Mouse (Mus musculus) thymus, adult 18-20 months (tissue): ENCODE measurements around the gene Mrps30.
"Not testable (repeated sequence)": the region's sequence is repeated elsewhere in the genome, so short reads cannot be mapped to it uniquely, and the experiment has no call there.

Experiments
- DNase-seq, 2 experiments: peaks; one replicate each; pipeline ENCODE4 v3.0.0; 2022; ENCODE audit warnings: mixed read lengths in 2 of 2

Mrps30 gene

GRCm38 (mm10) chr13:118386511-118387447 is at the start of gene Mrps30, which contains the start of gene B430218F22Rik:
Gene Mrps30 (minus strand): TSS chr13:118387252.
Gene B430218F22Rik (plus strand): TSS chr13:118386630.
- DNase-seq: peak; percentile 82 to 91

- no peak for DNase-seq
Observed at GRCm38 (mm10) chr13:118420847-118421246, 33.8 kb upstream of the Mrps30 start.

GRCm38 (mm10) chr13:118420408-118420807 is 33.4 kb upstream of the Mrps30 start:
- DNase-seq: no peak

GRCm38 (mm10) chr13:118418163-118418562 is 31.1 kb upstream of the Mrps30 start:
- DNase-seq: no peak

DNA sequence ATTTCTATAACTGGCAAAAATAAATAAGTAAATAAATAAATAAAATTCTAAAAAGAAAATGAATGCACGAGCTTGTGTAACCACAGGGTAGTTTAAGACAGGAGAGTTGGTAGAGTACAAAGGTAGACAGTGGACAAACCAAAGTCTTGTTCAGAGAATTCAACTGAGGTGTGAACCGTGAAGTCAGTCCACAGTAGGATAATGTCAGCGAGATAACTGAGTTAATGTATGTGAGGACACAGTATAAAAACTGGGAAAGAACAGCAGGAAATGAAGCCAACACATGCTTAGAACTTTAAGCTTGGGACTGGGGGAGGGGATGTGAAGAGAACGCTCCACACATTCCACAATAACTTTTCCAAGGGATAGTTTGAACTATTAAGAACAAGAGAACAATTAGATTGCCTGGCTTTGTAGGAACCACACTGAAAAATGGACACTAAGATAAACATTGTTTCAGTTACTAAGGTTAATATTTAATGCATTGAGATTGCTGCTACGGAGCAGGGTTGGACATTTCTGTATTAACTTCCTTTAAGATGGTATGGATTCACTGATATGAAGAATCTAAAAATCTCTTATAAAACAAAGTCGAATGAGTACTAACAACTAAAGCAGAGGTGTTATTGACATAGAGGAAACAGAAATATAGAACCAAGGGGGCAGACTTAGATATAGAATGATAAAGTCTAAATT is 24.4 kb upstream of the Mrps30 start:
- no peak for DNase-seq

DNA sequence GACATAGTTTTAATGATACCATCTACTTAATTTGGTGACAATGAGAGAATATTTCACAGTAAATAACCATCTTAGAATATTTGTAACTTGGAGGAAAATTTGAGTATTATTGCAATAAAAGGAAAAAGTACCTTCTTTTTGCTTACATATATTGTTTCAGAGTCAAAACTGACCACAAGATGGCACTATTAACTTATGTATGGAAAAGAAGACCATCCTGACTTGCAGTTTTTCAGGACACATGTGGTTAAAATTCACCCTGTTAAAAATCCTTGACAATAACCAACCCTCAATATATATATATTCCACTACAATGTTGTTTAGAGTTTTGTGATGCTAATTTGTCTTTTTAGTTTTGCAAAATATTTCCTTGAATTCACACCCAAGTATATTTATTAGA is 16.5 kb upstream of the Mrps30 start:
- no peak for DNase-seq

- DNase-seq: no peak
Observed at GRCm38 (mm10) chr13:118400340-118400739, 13.3 kb upstream of the Mrps30 start.

GRCm38 (mm10) chr13:118395803-118396202 is 8.8 kb upstream of the Mrps30 start:
- no peak for DNase-seq

DNA sequence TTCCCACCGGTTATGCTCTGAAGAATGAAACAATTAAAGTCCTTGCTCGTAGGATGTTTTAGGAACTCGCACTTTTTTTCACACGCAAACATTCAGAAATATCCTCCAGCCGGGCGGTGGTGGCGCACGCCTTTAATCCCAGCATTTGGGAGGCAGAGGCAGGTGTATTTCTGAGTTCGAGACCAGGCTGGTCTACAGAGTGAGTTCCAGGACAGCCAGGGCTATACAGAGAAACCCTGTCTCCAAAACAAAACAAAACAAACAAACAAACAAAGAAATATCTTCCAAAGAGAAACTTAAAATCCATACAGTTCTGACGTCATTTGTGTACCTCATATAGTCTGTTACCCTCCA is 373 bp upstream of the Mrps30 start:
- not testable (repeated sequence) for DNase-seq

DNA sequence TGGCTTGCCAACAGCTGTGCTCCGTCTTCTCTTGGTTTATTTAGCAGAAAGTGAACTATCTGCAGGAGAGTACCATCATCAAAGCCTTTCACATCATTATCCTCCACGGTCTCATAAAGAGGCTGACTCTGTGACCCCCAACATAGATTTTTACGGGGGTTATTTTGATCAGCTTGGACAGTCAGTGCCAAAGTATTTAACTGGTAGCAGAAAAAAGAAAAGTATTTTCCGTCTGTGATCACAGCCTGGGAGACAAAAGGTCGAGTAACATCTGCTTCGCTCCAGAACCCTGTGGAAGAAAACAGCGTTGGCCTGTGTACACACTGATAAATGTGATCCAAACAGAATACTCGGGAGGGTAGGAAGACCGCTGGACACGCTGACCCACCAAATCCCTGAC is 6.7 kb downstream of the Mrps30 start:
- no peak for DNase-seq

- DNase-seq: peak in 1 of 2 experiments; percentile 7
Observed at GRCm38 (mm10) chr13:118379155-118379554, 7.9 kb downstream of the Mrps30 start.

- DNase-seq: no peak
Observed at GRCm38 (mm10) chr13:118372871-118373270, 14.2 kb downstream of the Mrps30 start.

GRCm38 (mm10) chr13:118365774-118366173 is 21.3 kb downstream of the Mrps30 start:
- no peak for DNase-seq

GRCm38 (mm10) chr13:118363342-118363741 is 23.7 kb downstream of the Mrps30 start:
- DNase-seq: no peak

GRCm38 (mm10) chr13:118350870-118351269 is 36.2 kb downstream of the Mrps30 start:
- no peak for DNase-seq

DNA sequence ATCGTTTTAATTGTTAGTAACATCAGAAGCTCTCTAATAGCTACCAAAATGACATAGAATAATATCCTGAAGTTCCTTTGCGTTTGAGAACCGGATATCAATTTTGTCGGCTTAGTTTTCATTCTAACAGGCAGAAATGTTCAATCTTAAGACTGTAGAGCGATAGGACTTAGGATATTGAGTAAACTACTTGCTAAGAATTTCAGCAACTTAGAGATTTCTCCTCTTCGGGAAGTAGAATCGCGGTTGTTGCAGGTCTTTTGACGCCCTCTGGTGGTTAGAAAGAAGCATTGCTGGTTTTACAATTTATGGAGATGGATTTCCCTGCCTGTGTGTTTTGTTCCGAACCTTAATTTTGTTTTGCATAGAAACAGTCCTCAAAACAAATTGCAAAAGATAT is 36.8 kb downstream of the Mrps30 start:
- no peak for DNase-seq
